Mouse (Mus musculus): ENCODE data around the gene Ppa1. TPM values are rescaled to one million over a fixed set of nuclear protein-coding genes. Genes with fewer than 3 reads are reported as not detected.

The Ppa1 gene
- polyA plus RNA-seq, 1 experiment from 2014 or later, result 18.5 TPM

DNA sequence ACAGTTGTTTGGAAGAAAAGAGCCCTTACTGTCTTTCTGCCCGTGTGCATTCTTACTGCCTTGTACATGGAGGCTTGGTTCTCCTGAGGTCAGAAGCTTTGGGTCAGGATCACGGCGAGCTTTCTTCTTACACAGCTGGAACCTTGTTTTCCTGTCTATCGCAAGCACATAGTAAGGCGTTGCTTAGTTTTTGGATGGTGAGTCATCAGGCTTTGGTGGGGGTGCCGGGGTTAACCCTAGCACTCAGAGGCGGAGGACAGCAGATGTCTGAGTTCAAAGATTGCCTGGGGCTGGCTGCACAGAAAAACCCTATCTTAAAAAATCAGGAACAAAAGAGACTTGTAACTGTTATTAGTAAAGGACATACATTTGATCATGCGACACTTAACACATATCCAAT lies 13.5 kb downstream of the Ppa1 start:
- Histone ChIP-seq H3K36me3 (ENCODE audit: inconsistent target) (no peaks in the 10 kb centered on the region), H3K27ac (no peak overlapping the region), H3K79me2 (ENCODE audit: inconsistent target) (no peaks in the 10 kb centered on the region), H3K4me3 (ENCODE audit: inconsistent target) (no peak overlapping the region)
- 74% methylated on average over 8 of the region's 8 CpGs for WGBS (ENCODE audit: missing documents)

DNA sequence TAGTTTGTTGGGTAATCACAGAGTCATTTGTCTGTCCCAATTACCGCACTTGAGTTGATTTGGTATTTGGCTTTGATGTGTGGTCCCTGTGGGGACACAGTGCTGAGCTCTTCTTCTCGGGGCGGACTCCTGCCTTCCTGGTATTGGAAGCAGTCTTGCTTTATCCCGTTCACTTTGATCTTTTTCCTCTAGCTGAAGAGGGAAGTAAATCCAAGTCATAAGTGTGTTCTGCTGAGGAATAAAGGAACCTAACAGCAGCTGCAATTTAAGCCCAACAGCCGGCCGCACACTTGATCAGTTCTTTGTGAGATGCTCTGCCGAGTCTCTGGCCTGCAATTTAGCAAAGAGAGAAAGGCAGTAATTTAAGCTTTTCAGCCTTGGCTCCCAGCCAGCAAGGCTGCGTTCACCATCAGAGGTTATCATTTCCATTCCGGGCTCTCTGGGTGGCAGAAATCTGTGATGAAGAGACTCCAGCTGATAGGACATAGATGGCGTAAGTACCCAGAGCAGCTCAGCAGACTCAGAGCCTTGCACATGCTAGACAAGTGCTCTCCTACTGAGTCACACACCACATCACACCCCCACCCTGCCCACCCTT lies 14.1 kb downstream of the Ppa1 start:
- Histone ChIP-seq H3K36me3 (ENCODE audit: inconsistent target) (no peaks in the 10 kb centered on the region), H3K27ac (no peak overlapping the region), H3K79me2 (ENCODE audit: inconsistent target) (no peaks in the 10 kb centered on the region), H3K4me3 (ENCODE audit: inconsistent target) (no peak overlapping the region)
- 92% methylated on average over 10 of the region's 10 CpGs for WGBS (ENCODE audit: missing documents)

DNA sequence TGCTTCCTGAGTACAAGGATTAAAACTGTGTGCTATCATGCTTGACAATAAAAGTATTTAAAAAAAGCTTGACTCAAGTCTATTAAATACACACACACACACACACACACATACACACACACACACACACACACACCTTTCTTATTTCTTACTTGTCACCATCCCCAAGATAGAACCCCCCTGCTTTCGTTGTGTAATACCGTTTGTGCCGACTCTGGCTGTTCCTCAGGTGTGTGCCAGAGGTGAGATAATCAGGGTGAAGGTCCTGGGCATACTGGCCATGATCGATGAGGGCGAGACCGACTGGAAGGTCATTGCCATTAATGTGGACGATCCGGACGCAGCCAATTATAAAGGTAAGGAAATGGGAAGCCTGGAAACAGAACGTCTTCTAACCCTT lies 16.8 kb downstream of the Ppa1 start:
- no peaks in the 10 kb centered on the region for H3K79me2 ChIP-seq (ENCODE audit: inconsistent target)
- no peak overlapping the region for H3K27ac ChIP-seq
- H3K36me3 ChIP-seq (ENCODE audit: inconsistent target), result no peaks in the 10 kb centered on the region
- WGBS (ENCODE audit: missing documents), result 92% methylated on average over 10 of the region's 10 CpGs
- H3K4me3 ChIP-seq (ENCODE audit: inconsistent target), result no peak overlapping the region

DNA sequence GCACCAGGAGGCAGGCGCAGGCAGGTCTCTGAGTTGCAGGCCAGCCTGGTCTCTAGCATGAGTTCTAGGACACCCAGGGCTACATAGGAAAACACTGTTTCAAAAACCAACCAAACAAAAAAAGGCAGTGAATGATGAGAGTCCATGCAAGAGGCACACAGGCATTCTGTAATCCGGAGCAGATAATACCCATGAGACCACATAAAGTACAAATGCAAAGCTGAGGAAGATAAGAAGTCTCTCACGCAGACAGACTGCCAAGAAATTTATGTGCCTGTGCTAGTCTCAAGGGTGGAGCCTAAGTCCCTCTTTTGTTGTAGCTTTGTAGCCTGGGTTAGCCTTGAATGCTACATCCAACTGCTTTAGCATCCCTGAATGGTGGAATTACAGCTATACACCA lies 17.3 kb downstream of the Ppa1 start:
- H3K4me3 ChIP-seq (ENCODE audit: inconsistent target), result no peak overlapping the region
- no peaks in the 10 kb centered on the region for H3K79me2 ChIP-seq (ENCODE audit: inconsistent target)
- no peaks in the 10 kb centered on the region for H3K36me3 ChIP-seq (ENCODE audit: inconsistent target)
- H3K27ac ChIP-seq, result no peak overlapping the region
- WGBS (ENCODE audit: missing documents), result 92% methylated on average over 3 of the region's 3 CpGs

DNA sequence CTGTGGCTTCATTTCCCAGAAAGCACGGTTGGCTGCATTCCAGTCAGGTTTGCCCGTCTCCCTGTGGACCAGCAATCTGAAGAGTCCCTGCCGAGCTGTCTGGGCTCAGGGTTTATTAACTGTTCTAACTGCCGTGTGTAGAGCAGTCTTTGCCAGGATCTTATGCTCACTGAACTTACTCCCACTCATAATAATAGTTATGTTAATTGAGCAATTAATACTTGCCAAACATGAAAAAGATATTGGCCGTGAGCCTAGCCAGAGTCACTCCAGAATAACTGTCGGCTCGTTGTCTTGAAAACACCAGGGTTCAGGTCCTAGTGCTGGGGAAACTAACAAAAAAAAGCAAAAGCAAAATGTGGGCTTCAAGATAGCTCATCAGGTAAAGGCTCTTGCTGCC lies 20.9 kb downstream of the Ppa1 start:
- Histone ChIP-seq H3K4me3 (ENCODE audit: inconsistent target) (no peak overlapping the region), H3K36me3 (ENCODE audit: inconsistent target) (no peaks in the 10 kb centered on the region), H3K79me2 (ENCODE audit: inconsistent target) (no peaks in the 10 kb centered on the region), H3K27ac (no peak overlapping the region)
- WGBS (ENCODE audit: missing documents), result 96% methylated on average over 7 of the region's 7 CpGs

DNA sequence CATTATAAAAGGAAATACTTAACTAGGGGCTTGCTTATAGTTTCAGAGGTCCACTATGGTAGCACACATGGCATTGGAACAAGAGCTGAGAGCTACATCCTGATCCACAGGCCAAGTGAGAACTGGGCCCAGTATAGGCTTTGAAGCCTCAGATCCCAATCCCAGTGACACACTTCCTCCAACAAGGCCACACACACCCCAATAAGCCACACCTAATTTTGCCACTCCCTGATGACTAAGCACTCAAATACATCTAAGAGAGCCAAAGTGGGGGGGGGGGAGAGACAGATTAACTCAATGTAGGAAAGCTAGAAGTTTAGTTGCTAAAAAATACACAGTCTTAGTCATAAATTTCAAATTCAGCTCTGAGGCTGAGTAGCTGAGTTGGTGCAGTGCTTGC lies 21.5 kb downstream of the Ppa1 start:
- no peak overlapping the region for H3K27ac ChIP-seq
- no peaks in the 10 kb centered on the region for H3K79me2 ChIP-seq (ENCODE audit: inconsistent target)
- H3K36me3 ChIP-seq (ENCODE audit: inconsistent target), result no peaks in the 10 kb centered on the region
- H3K4me3 ChIP-seq (ENCODE audit: inconsistent target), result no peak overlapping the region

GRCm38 (mm10) chr10:61670758-61671157 lies 22.4 kb downstream of the Ppa1 start:
- H3K36me3 ChIP-seq (ENCODE audit: inconsistent target), result no peaks in the 10 kb centered on the region

DNA sequence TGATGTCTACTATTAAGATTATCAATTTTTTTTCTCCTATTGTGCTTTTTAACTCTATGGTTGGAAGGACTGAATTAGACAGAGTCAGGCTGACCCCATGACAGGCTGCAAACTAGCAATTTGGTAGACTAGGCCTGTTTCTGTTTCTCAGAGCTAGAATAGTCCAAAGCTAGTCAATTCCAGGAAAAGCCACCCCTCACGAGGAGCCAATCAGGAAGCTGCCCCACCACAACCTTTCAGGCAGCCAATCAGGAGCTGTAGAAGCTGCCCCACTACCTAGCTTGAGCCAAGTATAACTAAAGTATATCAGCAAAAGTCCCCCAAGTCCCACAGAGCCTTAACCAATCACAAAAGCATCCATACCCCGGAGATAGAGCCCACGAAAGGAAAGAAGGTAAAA lies 27.6 kb downstream of the Ppa1 start:
- Histone ChIP-seq H3K36me3 (ENCODE audit: inconsistent target) (no peaks in the 10 kb centered on the region), H3K4me3 (ENCODE audit: inconsistent target) (no peak overlapping the region), H3K79me2 (ENCODE audit: inconsistent target) (peaks cover 6% of the 10 kb centered on the region), H3K27ac (no peak overlapping the region)
- WGBS (ENCODE audit: missing documents), result 37% methylated on average over 3 of the region's 3 CpGs

More at GRCm38 (mm10) chr10:61670758-61671157, 22.4 kb downstream of the Ppa1 start:
- Histone ChIP-seq H3K79me2 (ENCODE audit: inconsistent target) (no peaks in the 10 kb centered on the region), H3K27ac (no peak overlapping the region), H3K4me3 (ENCODE audit: inconsistent target) (no peak overlapping the region)
- WGBS (ENCODE audit: missing documents), result 100% methylated on average over 3 of the region's 3 CpGs

DNA sequence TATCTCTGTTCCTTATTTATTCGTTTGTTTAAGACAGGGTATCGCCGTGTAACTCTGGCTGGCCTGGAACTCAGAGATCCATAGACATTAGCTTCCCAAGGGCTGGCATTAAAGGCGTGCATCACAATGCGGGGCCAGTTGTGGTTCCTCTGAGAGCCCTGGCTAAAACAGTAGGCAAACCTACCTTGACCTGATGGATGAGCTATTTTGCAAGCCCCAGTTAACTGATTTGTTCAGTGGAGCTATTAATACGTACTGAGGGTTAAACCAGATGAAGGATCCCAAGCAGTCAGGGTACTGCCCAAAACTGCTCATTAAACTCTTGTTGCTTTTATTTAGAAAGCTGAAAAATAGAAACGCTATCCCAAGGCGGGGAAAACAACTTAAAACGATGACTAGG lies 31.2 kb downstream of the Ppa1 start:
- Histone ChIP-seq H3K4me3 (ENCODE audit: inconsistent target) (peak overlapping the region; percentile 42), H3K79me2 (ENCODE audit: inconsistent target) (peaks cover 42% of the 10 kb centered on the region), H3K36me3 (ENCODE audit: inconsistent target) (no peaks in the 10 kb centered on the region), H3K27ac (peak overlapping the region; percentile 19)
- 47% methylated on average over 9 of the region's 9 CpGs for WGBS (ENCODE audit: missing documents)

- Histone ChIP-seq H3K79me2 (ENCODE audit: inconsistent target) (peaks cover 49% of the 10 kb centered on the region), H3K27ac (peak within 1 kb of the TSS; percentile 29), H3K36me3 (ENCODE audit: inconsistent target) (no peaks in the 10 kb centered on the region), H3K4me3 (ENCODE audit: inconsistent target) (peak within 1 kb of the TSS; percentile 96)
- WGBS (ENCODE audit: missing documents), result under 1% methylated on average over 80 of the region's 84 CpGs
Observed at GRCm38 (mm10) chr10:61680015-61680913, 31.9 kb downstream of the Ppa1 start, which contains the start of gene Sar1a. Gene Sar1a, plus strand, starts transcription at chr10:61680299.

DNA sequence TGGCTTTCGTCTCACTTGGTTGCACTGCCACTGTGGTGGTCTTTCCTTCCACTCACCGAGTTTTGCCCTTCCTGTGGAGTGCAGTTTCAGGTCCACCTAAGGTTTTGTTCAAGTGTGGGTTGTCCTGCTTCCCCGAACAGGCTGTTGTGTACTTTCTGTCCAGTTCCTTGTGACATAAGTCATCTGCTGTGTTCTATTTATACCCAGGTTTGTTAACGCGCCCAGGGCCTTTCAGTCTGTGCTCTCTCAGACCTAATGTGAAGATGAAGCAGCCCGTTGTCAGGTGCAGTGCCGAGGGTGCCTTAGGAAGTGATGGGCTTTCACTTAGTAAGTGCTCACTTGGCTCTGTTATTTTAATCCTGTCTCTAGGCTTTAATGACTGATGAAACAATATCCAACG lies 41.1 kb downstream of the Ppa1 start:
- Histone ChIP-seq H3K4me3 (ENCODE audit: inconsistent target) (no peak overlapping the region), H3K27ac (no peak overlapping the region), H3K36me3 (ENCODE audit: inconsistent target) (peaks cover 62% of the 10 kb centered on the region), H3K79me2 (ENCODE audit: inconsistent target) (peaks cover 18% of the 10 kb centered on the region)
- 77% methylated on average over 8 of the region's 8 CpGs for WGBS (ENCODE audit: missing documents)

DNA sequence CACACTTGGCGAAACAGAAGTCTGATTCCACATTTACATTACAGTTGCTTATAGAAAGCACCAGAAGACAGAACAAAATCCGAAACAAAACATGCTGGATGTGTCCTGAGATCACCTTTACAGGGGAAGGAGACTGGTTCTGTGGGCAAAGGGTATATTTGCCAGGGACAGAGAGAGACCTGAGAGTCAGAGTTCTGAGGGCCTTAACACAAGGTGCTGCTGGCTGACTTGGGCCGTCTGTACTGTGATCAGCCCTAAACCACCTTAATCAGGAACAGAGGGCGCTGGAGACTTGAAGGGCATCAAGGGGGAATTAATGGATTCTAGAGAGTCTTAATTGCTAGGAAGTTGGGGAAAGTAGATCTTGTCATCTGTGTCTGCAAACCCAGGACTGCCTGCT lies 45.2 kb downstream of the Ppa1 start:
- Histone ChIP-seq H3K4me3 (ENCODE audit: inconsistent target) (no peak overlapping the region), H3K36me3 (ENCODE audit: inconsistent target) (peaks cover 35% of the 10 kb centered on the region), H3K79me2 (ENCODE audit: inconsistent target) (peaks cover 14% of the 10 kb centered on the region; the same call in 1 of the 2 replicates), H3K27ac (no peak overlapping the region)
- WGBS (ENCODE audit: missing documents), result 100% methylated on average over 3 of the region's 4 CpGs

DNA sequence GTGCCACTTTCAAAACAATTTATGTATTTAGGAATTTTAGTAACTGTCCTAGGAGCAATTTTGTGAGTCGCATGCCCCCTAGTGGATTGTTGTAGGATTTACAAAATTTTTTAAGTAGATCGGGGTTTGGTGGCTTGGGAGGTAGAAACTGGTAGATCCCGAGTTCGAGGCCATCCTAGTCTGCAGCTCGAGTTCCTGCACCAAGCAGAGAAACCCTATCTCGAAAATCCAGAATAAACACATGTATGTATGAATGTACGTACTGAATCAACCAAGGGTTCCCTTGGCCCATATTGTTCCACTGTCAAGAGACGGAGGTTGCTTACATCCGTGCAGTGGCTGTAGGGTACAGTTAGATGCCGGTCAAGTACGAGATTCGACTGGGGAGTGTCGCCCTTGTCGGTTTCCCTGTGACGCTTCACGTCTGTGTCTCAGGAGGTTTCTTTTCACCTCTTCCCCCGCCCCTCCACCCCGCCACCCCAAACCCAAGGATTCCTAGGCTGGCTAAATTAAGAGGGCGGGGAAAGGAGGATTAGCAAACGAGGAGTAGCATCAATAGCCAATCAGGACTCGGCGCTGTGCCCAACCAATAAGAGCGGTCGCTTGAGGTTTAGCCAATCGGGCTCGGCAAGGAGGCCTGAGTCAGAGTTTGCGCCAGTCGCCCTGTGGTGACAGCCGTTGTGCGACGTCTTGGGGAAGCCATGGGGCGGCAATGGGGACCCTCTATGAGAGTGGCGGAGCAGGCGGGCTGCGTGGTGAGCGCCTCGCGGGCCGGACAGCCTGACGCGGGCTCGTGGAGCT lies 46.7 kb downstream of the Ppa1 start, which contains the start of gene Tysnd1:
Tysnd1 (plus strand) TSS at position 645 of the 801 bp plus-strand sequence.
- H3K36me3 ChIP-seq (ENCODE audit: inconsistent target), result peaks cover 20% of the 10 kb centered on the region
- peaks cover 14% of the 10 kb centered on the region; the same call in 1 of the 2 replicates for H3K79me2 ChIP-seq (ENCODE audit: inconsistent target)
- WGBS (ENCODE audit: missing documents), result under 1% methylated on average over 42 of the region's 42 CpGs
- H3K27ac ChIP-seq, result peak within 1 kb of the TSS; percentile 58
- H3K4me3 ChIP-seq (ENCODE audit: inconsistent target), result peak within 1 kb of the TSS; percentile 56

GRCm38 (mm10) chr10:61695703-61696559 lies 47.6 kb downstream of the Ppa1 start:
- Histone ChIP-seq H3K27ac (no peak overlapping the region), H3K4me3 (ENCODE audit: inconsistent target) (peak overlapping the region; percentile 56), H3K36me3 (ENCODE audit: inconsistent target) (peaks cover 11% of the 10 kb centered on the region), H3K79me2 (ENCODE audit: inconsistent target) (peaks cover 14% of the 10 kb centered on the region; the same call in 1 of the 2 replicates)
- under 1% methylated on average over 110 of the region's 111 CpGs for WGBS (ENCODE audit: missing documents)

Data from macrophage (primary cell).